Mouse (Mus musculus): ENCODE measurements around the gene Pcdh18. TPM values are rescaled to one million over a fixed set of nuclear protein-coding genes. Genes with fewer than 3 reads are reported as not detected.

Pcdh18 gene
- polyA plus RNA-seq, 1 experiment from 2014 or later, result 71.7 TPM

- Histone ChIP-seq H3K9ac (ENCODE audit: low read length) (peak overlapping the region; percentile 89), H3K36me3 (ENCODE audit: control insufficient read depth, insufficient read depth, low read length) (0 out of 2 replicates have a peak, but pooled peaks cover 2% of the 10 kb centered on the region), H3K4me3 (ENCODE audit: low read depth, low read length) (peak overlapping the region; percentile 52), H3K4me1 (replicated peaks; ENCODE audit: control insufficient read depth, insufficient read depth, low read length) (peaks cover 3% of the 10 kb centered on the region; the same call in 1 of the 2 replicates), H3K27ac (ENCODE audit: low read depth, low read length) (peak overlapping the region; percentile 97; the same call in 1 of the 2 replicates), H3K4me2 (ENCODE audit: low read depth, low read length, severe bottlenecking) (peak overlapping the region; percentile 51), H3K9me3 (ENCODE audit: control insufficient read depth, low read length) (no peaks in the 10 kb centered on the region), H3K27me3 (ENCODE audit: control insufficient read depth, insufficient read depth, low read length) (no peaks in the 10 kb centered on the region)
- peak; percentile 88 for DNase-seq (ENCODE audit: low spot score)
- ATAC-seq (replicated peaks; ENCODE audit: low FRiP score), result peak; percentile 80
- WGBS, result 0% methylated on average over 6 of the region's 6 CpGs
Observed at GRCm38 (mm10) chr3:49757626-49758019, 498 bp upstream of the Pcdh18 start.

GRCm38 (mm10) chr3:49755986-49756845 is 909 bp downstream of the Pcdh18 start:
- ATAC-seq (replicated peaks; ENCODE audit: low FRiP score) (no peak), DNase-seq (ENCODE audit: low spot score) (peak; percentile 62)
- Histone ChIP-seq H3K36me3 (ENCODE audit: control insufficient read depth, insufficient read depth, low read length) (peaks cover 6% of the 10 kb centered on the region; the same call in 1 of the 2 replicates), H3K27ac (ENCODE audit: low read depth, low read length) (peak overlapping the region; percentile 97), H3K4me2 (ENCODE audit: low read depth, low read length, severe bottlenecking) (peak overlapping the region; percentile 51), H3K27me3 (ENCODE audit: control insufficient read depth, insufficient read depth, low read length) (no peaks in the 10 kb centered on the region), H3K4me3 (ENCODE audit: low read depth, low read length) (peak overlapping the region; percentile 52), H3K9me3 (ENCODE audit: control insufficient read depth, low read length) (no peaks in the 10 kb centered on the region), H3K9ac (ENCODE audit: low read length) (peak overlapping the region; percentile 89), H3K4me1 (replicated peaks; ENCODE audit: control insufficient read depth, insufficient read depth, low read length) (peaks cover 3% of the 10 kb centered on the region; the same call in 1 of the 2 replicates)
- WGBS, result under 1% methylated on average over 36 of the region's 36 CpGs

GRCm38 (mm10) chr3:49752766-49753165 is 4.4 kb downstream of the Pcdh18 start:
- Histone ChIP-seq H3K36me3 (ENCODE audit: control insufficient read depth, insufficient read depth, low read length) (peaks cover 9% of the 10 kb centered on the region), H3K9me3 (ENCODE audit: control insufficient read depth, low read length) (no peaks in the 10 kb centered on the region), H3K27me3 (ENCODE audit: control insufficient read depth, insufficient read depth, low read length) (no peaks in the 10 kb centered on the region), H3K4me2 (ENCODE audit: low read depth, low read length, severe bottlenecking) (peak overlapping the region; percentile 16; the same call in 1 of the 2 replicates), H3K4me3 (ENCODE audit: low read depth, low read length) (no peak overlapping the region), H3K9ac (ENCODE audit: low read length) (no peak overlapping the region), H3K4me1 (replicated peaks; ENCODE audit: control insufficient read depth, insufficient read depth, low read length) (no peaks in the 10 kb centered on the region; the same call in 1 of the 2 replicates), H3K27ac (ENCODE audit: low read depth, low read length) (no peak overlapping the region)
- DNase-seq (ENCODE audit: low spot score) (no peak), ATAC-seq (replicated peaks; ENCODE audit: low FRiP score) (no peak)
- 74% methylated on average over 4 of the region's 4 CpGs for WGBS

- Histone ChIP-seq H3K9me3 (ENCODE audit: control insufficient read depth, low read length) (no peaks in the 10 kb centered on the region), H3K27me3 (ENCODE audit: control insufficient read depth, insufficient read depth, low read length) (no peaks in the 10 kb centered on the region), H3K4me3 (ENCODE audit: low read depth, low read length) (no peak overlapping the region), H3K4me2 (ENCODE audit: low read depth, low read length, severe bottlenecking) (no peak overlapping the region), H3K9ac (ENCODE audit: low read length) (no peak overlapping the region), H3K27ac (ENCODE audit: low read depth, low read length) (no peak overlapping the region), H3K4me1 (replicated peaks; ENCODE audit: control insufficient read depth, insufficient read depth, low read length) (no peaks in the 10 kb centered on the region), H3K36me3 (ENCODE audit: control insufficient read depth, insufficient read depth, low read length) (peaks cover 18% of the 10 kb centered on the region)
- no peak for DNase-seq (ENCODE audit: low spot score)
- 74% methylated on average over 8 of the region's 8 CpGs for WGBS
- no peak for ATAC-seq (replicated peaks; ENCODE audit: low FRiP score)
Observed at GRCm38 (mm10) chr3:49749491-49750284, 7.4 kb downstream of the Pcdh18 start.

- peaks cover 21% of the 10 kb centered on the region for H3K36me3 ChIP-seq (ENCODE audit: control insufficient read depth, insufficient read depth, low read length)
Observed at GRCm38 (mm10) chr3:49748054-49748453, 9.1 kb downstream of the Pcdh18 start.

GRCm38 (mm10) chr3:49739061-49739460 is 18.1 kb downstream of the Pcdh18 start:
- no peak overlapping the region for H3K27ac ChIP-seq (ENCODE audit: low read depth, low read length)
- no peak overlapping the region for H3K9ac ChIP-seq (ENCODE audit: low read length)
- no peak overlapping the region for H3K4me3 ChIP-seq (ENCODE audit: low read depth, low read length)
- H3K36me3 ChIP-seq (ENCODE audit: control insufficient read depth, insufficient read depth, low read length), result no peaks in the 10 kb centered on the region; the same call in 1 of the 2 replicates
- no peaks in the 10 kb centered on the region for H3K27me3 ChIP-seq (ENCODE audit: control insufficient read depth, insufficient read depth, low read length)
- H3K4me2 ChIP-seq (ENCODE audit: low read depth, low read length, severe bottlenecking), result no peak overlapping the region
- ATAC-seq (replicated peaks; ENCODE audit: low FRiP score), result no peak
- no peak for DNase-seq (ENCODE audit: low spot score)
- 76% methylated on average over 2 of the region's 2 CpGs for WGBS
- H3K4me1 ChIP-seq (replicated peaks; ENCODE audit: control insufficient read depth, insufficient read depth, low read length), result no peaks in the 10 kb centered on the region
- no peaks in the 10 kb centered on the region for H3K9me3 ChIP-seq (ENCODE audit: control insufficient read depth, low read length)

More at GRCm38 (mm10) chr3:49748054-49748453, 9.1 kb downstream of the Pcdh18 start:
- no peak overlapping the region for H3K9ac ChIP-seq (ENCODE audit: low read length)
- ATAC-seq (replicated peaks; ENCODE audit: low FRiP score) (no peak), DNase-seq (ENCODE audit: low spot score) (no peak)
- no peaks in the 10 kb centered on the region for H3K9me3 ChIP-seq (ENCODE audit: control insufficient read depth, low read length)
- H3K27me3 ChIP-seq (ENCODE audit: control insufficient read depth, insufficient read depth, low read length), result no peaks in the 10 kb centered on the region
- H3K27ac ChIP-seq (ENCODE audit: low read depth, low read length), result no peak overlapping the region
- 97% methylated on average over 1 of the region's 1 CpGs for WGBS
- H3K4me1 ChIP-seq (replicated peaks; ENCODE audit: control insufficient read depth, insufficient read depth, low read length), result no peaks in the 10 kb centered on the region
- no peak overlapping the region for H3K4me2 ChIP-seq (ENCODE audit: low read depth, low read length, severe bottlenecking)
- H3K4me3 ChIP-seq (ENCODE audit: low read depth, low read length), result no peak overlapping the region

GRCm38 (mm10) chr3:49738531-49738930 is 18.6 kb downstream of the Pcdh18 start:
- Histone ChIP-seq H3K9ac (ENCODE audit: low read length) (no peak overlapping the region), H3K4me3 (ENCODE audit: low read depth, low read length) (no peak overlapping the region)

GRCm38 (mm10) chr3:49706503-49706902 is 50.6 kb downstream of the Pcdh18 start:
- no peaks in the 10 kb centered on the region for H3K36me3 ChIP-seq (ENCODE audit: control insufficient read depth, insufficient read depth, low read length)
- no peak overlapping the region for H3K9ac ChIP-seq (ENCODE audit: low read length)
- no peaks in the 10 kb centered on the region for H3K4me1 ChIP-seq (replicated peaks; ENCODE audit: control insufficient read depth, insufficient read depth, low read length)
- no peak overlapping the region for H3K4me2 ChIP-seq (ENCODE audit: low read depth, low read length, severe bottlenecking)
- no peak for DNase-seq (ENCODE audit: low spot score)
- H3K4me3 ChIP-seq (ENCODE audit: low read depth, low read length), result no peak overlapping the region
- no peak overlapping the region for H3K27ac ChIP-seq (ENCODE audit: low read depth, low read length)
- 29% methylated on average over 2 of the region's 2 CpGs for WGBS
- H3K9me3 ChIP-seq (ENCODE audit: control insufficient read depth, low read length), result no peaks in the 10 kb centered on the region
- ATAC-seq (replicated peaks; ENCODE audit: low FRiP score), result peak; percentile 64
- H3K27me3 ChIP-seq (ENCODE audit: control insufficient read depth, insufficient read depth, low read length), result no peaks in the 10 kb centered on the region

More at GRCm38 (mm10) chr3:49738531-49738930, 18.6 kb downstream of the Pcdh18 start:
- Histone ChIP-seq H3K4me1 (replicated peaks; ENCODE audit: control insufficient read depth, insufficient read depth, low read length) (no peaks in the 10 kb centered on the region), H3K4me2 (ENCODE audit: low read depth, low read length, severe bottlenecking) (no peak overlapping the region), H3K9me3 (ENCODE audit: control insufficient read depth, low read length) (no peaks in the 10 kb centered on the region), H3K27me3 (ENCODE audit: control insufficient read depth, insufficient read depth, low read length) (no peaks in the 10 kb centered on the region), H3K36me3 (ENCODE audit: control insufficient read depth, insufficient read depth, low read length) (no peaks in the 10 kb centered on the region; the same call in 1 of the 2 replicates), H3K27ac (ENCODE audit: low read depth, low read length) (no peak overlapping the region)
- DNase-seq (ENCODE audit: low spot score) (no peak), ATAC-seq (replicated peaks; ENCODE audit: low FRiP score) (no peak)
